Mouse (Mus musculus) ovary, adult 2 months (tissue): ENCODE data around the gene 4933402N22Rik. TPM values are rescaled to one million over a fixed set of nuclear protein-coding genes. Genes with fewer than 3 reads are reported as not detected.

Experiments
- polyA plus RNA-seq: library from polyadenylated mRNA; depleted of rRNA; stranded (reverse); fragments of >200 nt; gene quantifications from 2 replicates; pipeline ENCODE4 v1.2.3, GENCODE M21; 2012; rRNA removed

4933402N22Rik gene
- not detected in 2 replicates for polyA plus RNA-seq

GRCm38 (mm10) chr5:11917743-11918142, at the start of gene 4933402N22Rik:
Gene 4933402N22Rik, plus strand, starts transcription at chr5:11918043.

Other genes starting within 250 kb of the 4933402N22Rik start
- not detected in 2 replicates for gene Gm8922, start 236.1 kb upstream of the 4933402N22Rik start, polyA plus RNA-seq
- gene Gm8926, start 147.5 kb upstream of the 4933402N22Rik start, polyA plus RNA-seq: not detected in 2 replicates
- gene Gm6465, start 72.5 kb upstream of the 4933402N22Rik start, polyA plus RNA-seq: not detected in 2 replicates